Mouse (Mus musculus) left cerebral cortex, postnatal 14 days (tissue): ENCODE data around the gene Gprc5d. TPM values are rescaled to one million over a fixed set of nuclear protein-coding genes. Genes with fewer than 3 reads are reported as not detected.

Experiments
- DNase-seq, 2 experiments: peaks; one replicate each; pipeline ENCODE4 v3.0.0; 2021 to 2022; ENCODE audit warnings: low spot score in 2 of 2, mixed read lengths in 1 of 2
- intact Hi-C: fragments of 180-260 bp; cut with DNase I; formaldehyde crosslinking; loops from one replicate; pipeline ENCODE4 v1.15.1; 2025
- total RNA-seq, 2 experiments: library from RNA; stranded (reverse); gene quantifications; 2 replicates each; pipeline ENCODE4 v1.2.3; 2021

The Gprc5d gene
- total RNA-seq, 2 experiments from 2014 or later, result not detected

DNA sequence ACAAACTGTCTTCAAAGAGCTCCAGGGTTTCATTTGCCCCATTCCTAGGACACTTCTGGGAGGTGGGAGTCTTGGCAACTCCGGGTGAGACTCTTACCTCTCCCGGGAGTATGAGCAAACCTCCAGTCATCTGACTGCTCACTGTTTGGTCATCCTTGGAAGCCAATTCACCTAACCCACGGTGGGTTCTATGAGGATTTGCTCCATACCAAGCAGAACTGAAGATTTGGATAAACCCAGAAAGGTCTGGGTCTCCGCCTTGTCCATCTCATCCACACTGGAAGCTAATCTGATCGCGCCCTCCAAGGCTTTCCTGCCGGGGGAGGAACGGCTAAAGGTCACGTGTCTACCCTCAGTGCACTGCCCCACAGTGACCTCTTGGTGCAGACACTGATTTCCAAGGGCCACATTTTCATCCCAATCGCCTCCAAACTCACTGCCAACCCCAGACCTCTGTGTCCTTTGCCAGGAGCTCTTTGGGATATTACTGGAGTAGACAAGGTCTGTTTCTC is 34.0 kb downstream of the Gprc5d start:
- intact Hi-C loops, result loop anchor here (10.0 kb wide), 1 partner anchor 161 kb away; no protein-coding TSS in a partner anchor

DNA sequence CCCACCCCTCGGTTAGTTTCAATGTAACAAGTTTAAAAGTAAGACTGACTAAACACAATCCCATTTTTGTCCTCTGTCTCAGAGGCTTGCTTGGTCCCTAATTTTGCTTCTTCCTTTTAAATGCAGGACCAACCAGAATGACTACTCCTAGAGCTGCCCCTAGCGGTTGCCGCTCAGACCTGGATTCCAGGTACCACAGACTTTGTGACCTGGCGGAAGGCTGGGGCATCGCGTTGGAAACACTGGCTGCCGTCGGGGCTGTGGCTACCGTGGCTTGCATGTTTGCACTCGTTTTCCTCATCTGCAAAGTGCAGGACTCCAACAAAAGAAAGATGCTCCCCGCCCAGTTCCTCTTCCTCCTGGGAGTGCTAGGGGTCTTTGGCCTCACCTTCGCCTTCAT is 39.7 kb downstream of the Gprc5d start:
- intact Hi-C loops, result no loop called here
- DNase-seq, result no peak

More for the DNA sequence above, 34.0 kb downstream of the Gprc5d start:
- DNase-seq, result no peak

DNA sequence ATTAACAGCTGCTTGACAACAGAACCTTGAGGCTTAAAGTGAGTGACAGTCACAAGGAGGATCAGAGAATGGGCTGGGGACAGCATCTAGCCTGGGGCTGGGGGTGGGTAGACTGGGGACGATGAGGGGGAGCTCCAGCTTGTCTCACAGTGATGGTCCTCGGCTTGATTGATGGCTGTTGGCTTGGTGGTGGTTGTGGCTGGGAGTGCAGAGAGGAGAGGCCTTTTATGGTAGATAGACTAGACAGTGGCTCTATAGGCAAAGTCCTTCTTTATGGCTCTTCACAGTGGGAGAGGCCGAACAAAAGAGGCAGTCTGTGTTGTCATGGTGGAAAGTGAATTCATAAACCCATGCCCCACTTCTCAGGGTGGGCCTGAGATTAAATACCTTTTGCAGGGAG is 41.9 kb downstream of the Gprc5d start:
- no peak for DNase-seq
- intact Hi-C loops, result no loop called here

DNA sequence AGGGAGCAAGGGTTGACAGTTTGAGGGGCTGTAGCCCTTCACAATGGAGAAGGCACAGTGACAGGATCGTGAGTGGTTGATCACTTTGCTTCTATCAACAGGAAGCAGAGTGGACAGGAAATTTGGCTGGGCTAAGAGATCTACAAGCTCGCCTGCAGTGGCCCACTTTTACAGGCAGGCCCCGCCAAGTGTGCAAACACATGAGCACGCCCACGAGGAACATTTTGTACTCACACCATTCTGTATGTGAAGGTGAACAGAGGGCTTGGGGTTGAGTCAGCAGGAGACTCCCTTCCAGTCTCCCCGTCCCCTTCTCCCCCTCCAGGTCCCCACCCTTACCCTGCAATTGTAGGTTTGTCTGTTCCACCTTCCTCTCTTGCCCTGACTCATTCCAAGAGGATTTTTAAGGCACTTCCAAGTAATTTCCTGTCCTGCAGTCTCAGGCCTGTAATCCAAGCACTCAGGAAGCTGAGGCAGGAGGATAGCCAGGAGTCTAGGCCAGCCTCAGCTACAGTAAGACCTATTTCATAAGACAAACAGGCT is 43.6 kb downstream of the Gprc5d start:
- intact Hi-C loops, result no loop called here
- no peak for DNase-seq

DNA sequence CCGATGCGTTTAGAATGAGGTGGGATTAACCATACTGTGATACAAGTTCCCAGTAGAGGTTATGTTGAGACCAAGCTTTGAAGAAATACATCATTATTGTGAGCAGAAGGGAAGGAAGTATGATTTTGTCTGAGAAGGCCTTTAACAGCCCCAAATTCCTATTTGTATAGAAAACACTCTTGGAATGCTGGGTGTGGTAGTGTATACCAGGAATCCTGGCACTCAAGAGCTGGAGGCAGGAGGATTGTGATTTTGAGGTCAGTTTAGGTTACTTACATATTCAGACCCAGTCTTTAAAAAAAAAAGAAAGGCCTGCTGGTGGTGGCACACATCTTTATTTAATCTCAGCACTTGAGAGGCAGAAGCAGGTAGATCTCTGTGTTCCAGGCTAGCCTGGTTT is 47.7 kb downstream of the Gprc5d start:
- no peak for DNase-seq
- intact Hi-C loops, result no loop called here

DNA sequence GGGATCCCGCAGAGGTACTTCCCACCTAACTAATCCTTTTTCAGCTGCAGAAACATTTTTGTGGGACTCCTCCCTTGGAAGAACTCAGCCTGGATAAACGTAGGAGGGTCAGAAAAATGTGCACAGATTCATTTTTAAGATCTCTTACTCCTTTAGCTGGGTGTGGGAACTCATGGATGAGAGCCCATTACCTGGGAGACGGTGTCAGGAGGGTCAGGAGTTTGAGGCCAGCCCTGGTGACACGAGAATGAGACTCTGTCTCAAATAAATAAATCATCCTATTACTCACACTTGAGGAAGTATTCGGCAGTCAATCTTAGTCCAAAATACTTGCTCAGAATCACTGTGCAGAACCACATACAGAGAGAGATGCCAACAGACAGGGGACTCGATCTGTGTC is 48.2 kb downstream of the Gprc5d start:
- no peak for DNase-seq
- intact Hi-C loops, result no loop called here

DNA sequence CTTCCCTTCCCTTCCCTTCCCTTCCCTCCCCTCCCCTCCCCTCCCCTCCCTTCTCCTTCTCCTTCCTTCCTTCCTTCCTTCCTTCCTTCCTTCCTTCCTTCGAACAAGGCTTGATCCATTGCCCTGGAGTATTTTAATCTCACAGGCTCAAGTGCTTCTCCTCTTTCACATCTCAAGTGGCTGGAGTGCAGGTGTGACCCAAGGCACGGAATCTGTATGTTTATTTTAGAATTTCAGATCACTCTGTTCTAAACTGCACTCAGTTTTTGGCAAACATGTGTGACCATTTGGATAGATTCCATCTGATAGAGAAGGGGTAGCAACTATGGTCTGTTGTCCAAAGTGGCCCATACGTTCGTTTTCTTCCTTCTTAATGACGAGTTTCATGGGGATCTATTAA is 49.9 kb downstream of the Gprc5d start:
- intact Hi-C loops, result no loop called here
- DNase-seq, result no peak

DNA sequence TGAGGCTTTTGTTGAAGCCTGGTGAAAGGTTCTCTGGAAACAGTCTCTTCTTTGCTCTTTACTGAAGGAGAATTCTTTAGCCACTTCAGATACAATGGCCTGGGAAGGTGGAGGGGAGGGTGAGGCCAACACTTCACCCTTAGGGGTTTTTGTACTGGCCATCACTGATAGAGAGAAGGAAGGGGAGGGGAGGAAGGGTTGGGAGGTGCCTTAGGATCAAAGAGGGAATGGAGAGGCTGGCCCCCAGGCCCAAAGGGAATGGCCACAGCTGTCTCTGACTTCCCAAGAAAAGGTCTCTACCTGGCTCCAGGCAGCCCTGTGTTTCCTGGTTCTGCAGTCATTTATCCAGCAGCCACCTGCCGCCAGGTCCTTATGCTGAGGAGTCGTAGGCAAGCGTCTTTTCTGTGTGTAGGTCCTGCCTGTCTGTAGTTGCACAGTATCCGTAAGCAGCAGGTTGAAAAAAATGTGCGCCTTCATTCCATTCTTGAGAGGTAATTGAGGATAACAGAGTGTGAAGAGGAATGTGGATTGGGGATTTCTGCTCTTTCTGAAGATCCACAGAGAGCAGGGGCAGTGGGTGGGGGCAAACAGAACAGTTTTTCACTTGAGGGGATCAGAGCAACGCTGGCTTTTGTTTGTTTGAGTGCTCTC is 51.2 kb downstream of the Gprc5d start:
- no peak for DNase-seq
- intact Hi-C loops, result no loop called here

DNA sequence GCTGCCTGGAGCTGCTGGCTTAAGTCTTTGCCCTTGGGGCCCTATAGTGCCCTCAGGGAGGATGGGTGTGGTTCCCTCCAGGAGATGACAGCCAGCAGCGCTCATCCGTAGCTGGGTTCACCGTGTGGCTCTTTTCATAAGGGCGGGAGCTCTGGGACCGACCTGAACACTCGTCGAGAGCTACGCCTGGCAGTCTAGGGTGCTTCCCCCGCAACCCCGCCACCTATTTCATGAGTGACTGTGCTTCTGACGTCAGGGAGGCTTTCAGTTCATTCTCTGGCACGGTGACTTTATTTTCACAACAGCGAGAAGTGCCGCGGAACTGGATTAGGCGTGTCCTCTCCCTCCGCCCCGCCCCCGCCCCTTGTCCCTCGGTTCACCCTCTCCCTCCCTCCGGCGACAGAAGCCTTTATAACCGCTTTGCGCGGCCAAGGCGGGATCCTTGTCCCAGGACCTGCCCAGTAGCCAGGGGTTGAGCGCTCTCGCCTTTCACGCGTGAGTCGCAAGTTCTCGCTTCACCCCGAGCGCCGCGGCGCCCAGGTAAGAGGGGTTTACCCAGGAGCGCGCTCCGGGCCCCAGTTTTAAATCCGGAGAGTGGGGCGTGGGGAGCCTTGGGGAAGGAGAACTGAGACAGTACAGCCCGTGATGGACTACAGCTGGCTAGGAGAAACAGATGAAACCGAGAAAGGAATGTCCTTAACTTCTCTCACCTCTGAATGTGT is 52.7 kb downstream of the Gprc5d start, which contains the start of gene Gprc5a:
Gene Gprc5a, plus strand, starts transcription at position 416 of the 722 bp plus-strand sequence.
- peak; percentile 8 to 14 for DNase-seq
- intact Hi-C loops, result no loop called here

DNA sequence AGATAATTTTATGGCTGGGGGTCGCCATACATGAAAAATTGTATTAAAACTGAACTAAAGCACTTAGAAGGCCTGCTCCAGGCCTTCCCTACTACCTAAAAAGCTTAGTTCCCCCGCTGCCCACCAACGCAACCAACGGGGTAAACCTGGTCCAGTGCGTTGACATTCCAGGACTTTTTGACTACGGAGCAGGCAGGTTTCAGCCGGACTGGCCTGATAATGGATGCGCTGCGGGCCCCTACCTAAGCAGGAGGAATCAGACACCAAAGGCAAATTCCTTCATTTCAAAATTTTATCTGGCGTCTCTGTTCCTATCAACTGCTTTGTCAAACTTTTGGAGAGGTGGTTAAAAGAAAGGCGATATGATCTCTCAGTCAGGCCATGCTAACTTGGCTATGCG is 53.5 kb downstream of the Gprc5d start:
- intact Hi-C loops, result no loop called here
- no peak for DNase-seq

DNA sequence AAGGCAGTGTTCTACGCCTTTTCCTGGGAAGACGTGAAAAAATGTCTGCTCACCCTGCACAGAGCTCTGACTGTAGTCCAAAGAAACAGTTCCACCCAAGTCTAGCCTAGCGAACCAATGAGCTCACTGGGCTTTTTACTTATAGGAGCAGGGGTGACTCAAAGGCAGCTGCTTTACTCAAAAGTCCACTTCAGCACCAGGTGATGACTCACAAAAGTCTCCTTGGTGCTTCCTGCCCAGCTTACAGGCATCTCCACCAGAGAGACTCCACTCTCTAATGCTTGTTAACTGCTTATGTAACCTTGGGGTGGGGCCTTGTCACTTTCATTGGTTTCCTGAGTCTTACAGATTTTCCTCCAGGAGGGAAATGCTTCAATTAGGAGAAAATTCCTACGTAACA is 57.4 kb downstream of the Gprc5d start:
- DNase-seq, result no peak
- intact Hi-C loops, result no loop called here

Other genes starting within 250 kb of the Gprc5d start
- gene Gpr19, start 219.7 kb downstream of the Gprc5d start, total RNA-seq, result 10 to 100 TPM; 27.5 to 28.0 TPM
- gene Cdkn1b, start 197.9 kb downstream of the Gprc5d start, total RNA-seq, result 10 to 100 TPM; 45.1 to 49.4 TPM
- gene Apold1, start 136.6 kb downstream of the Gprc5d start, total RNA-seq, result 1 to 10 TPM; 5.1 to 7.2 TPM
- gene Ddx47, start 106.7 kb downstream of the Gprc5d start, total RNA-seq, result 10 to 100 TPM; 56.1 to 56.8 TPM
- under 1 TPM; 0.21 to 0.44 TPM for gene Gprc5a, start 52.6 kb downstream of the Gprc5d start, total RNA-seq
- gene Fam234b, start 79.7 kb upstream of the Gprc5d start, total RNA-seq, result 100 to 1,000 TPM; 118 to 124 TPM
- 10 to 100 TPM; 38.5 to 41.6 TPM for gene Hebp1, start 79.7 kb upstream of the Gprc5d start, total RNA-seq
- gene Gsg1, start 136.1 kb upstream of the Gprc5d start, total RNA-seq, result not detected
- gene Pbp2, start 192.1 kb upstream of the Gprc5d start, total RNA-seq, result under 1 TPM; 0.34 to 0.72 TPM
- 1 to 10 TPM; 3.4 to 3.6 TPM for gene Emp1, start 244.3 kb upstream of the Gprc5d start, total RNA-seq